Mouse (Mus musculus) kidney, embryonic 14.5 days (tissue): ENCODE measurements around the gene Vwc2l. TPM values are rescaled to one million over a fixed set of nuclear protein-coding genes. Genes with fewer than 3 reads are reported as not detected.

ENCODE experiments used
- ATAC-seq: fragments of 200-750 bp; cut with Nextera tagmentation; 2 replicates; pipeline ENCODE4 v1.8.0; 2017; ENCODE audit warnings: moderate number of reproducible peaks, mild to moderate bottlenecking, moderate TSS enrichment, moderate library complexity; ENCODE audit not compliant: low FRiP score, low TSS enrichment
- H3K27ac ChIP-seq: fragments of 300-500 bp; sonication (generic); 2 replicates; pipeline ENCODE4 v1.5.1; 2014; ENCODE audit warnings: low read depth, mild to moderate bottlenecking, low read length, moderate library complexity, mixed read lengths
- H3K27me3 ChIP-seq: fragments of 300-500 bp; sonication (generic); 2 replicates; pipeline ENCODE4 v1.6.1; 2014; ENCODE audit warnings: mild to moderate bottlenecking, low read length; ENCODE audit not compliant: control insufficient read depth, insufficient read depth
- H3K36me3 ChIP-seq: fragments of 300-500 bp; sonication (generic); 2 replicates; pipeline ENCODE4 v1.6.1; 2014; ENCODE audit warnings: low read length, mixed read lengths; ENCODE audit not compliant: control insufficient read depth, insufficient read depth
- H3K4me1 ChIP-seq: fragments of 300-500 bp; sonication (generic); 2 replicates; pipeline ENCODE4 v1.6.1; 2014; ENCODE audit warnings: low read length, mixed read lengths; ENCODE audit not compliant: control insufficient read depth, insufficient read depth
- H3K4me2 ChIP-seq: fragments of 300-500 bp; sonication (generic); replicated peaks from 2 replicates; pipeline ENCODE4 v1.6.1; 2014; ENCODE audit warnings: low read depth, mild to moderate bottlenecking, low read length
- H3K4me3 ChIP-seq: fragments of 300-500 bp; sonication (generic); 2 replicates; pipeline ENCODE4 v1.5.1; 2014; ENCODE audit warnings: mild to moderate bottlenecking, low read length
- H3K9ac ChIP-seq: fragments of 300-500 bp; sonication (generic); 2 replicates; pipeline ENCODE4 v1.6.1; 2014; ENCODE audit warnings: low read depth, mild to moderate bottlenecking, low read length, moderate library complexity
- H3K9me3 ChIP-seq: fragments of 300-500 bp; sonication (generic); 2 replicates; pipeline ENCODE4 v1.6.1; 2016; ENCODE audit warnings: low read length; ENCODE audit not compliant: control insufficient read depth
- WGBS: fragments of 180-500 bp; shearing (Covaris S2); extraction: QIAGEN DNeasy Blood & Tissue Kit; methylation state at CpG from one replicate; pipeline ENCODE4 v1.1.7; 2014; 5-methylcytosine and 5-hydroxymethylcytosine counted together
- polyA plus RNA-seq: library from polyadenylated mRNA; unstranded; fragments of >200 nt; fragmentation: Nextera tagmentation; extraction: Ambion mirVana; gene quantifications from 2 replicates; pipeline ENCODE4 v1.2.1, GENCODE M21; 2014

The Vwc2l gene
- polyA plus RNA-seq, 1 experiment from 2014 or later = not detected

- Histone ChIP-seq H3K4me2 (no peak overlapping the region), H3K4me1 (no peaks in the 10 kb centered on the region), H3K9ac (no peak overlapping the region), H3K4me3 (no peak overlapping the region), H3K27ac (no peak overlapping the region), H3K36me3 (no peaks in the 10 kb centered on the region), H3K27me3 (no peaks in the 10 kb centered on the region), H3K9me3 (no peaks in the 10 kb centered on the region)
- WGBS = 90% methylated on average over 2 of the region's 2 CpGs
- ATAC-seq = no peak
Observed at GRCm38 (mm10) chr1:70880496-70880895, 155.0 kb downstream of the Vwc2l start.

GRCm38 (mm10) chr1:70881269-70881668 lies 155.8 kb downstream of the Vwc2l start:
- H3K9me3 ChIP-seq = no peaks in the 10 kb centered on the region
- H3K4me3 ChIP-seq = no peak overlapping the region
- H3K27ac ChIP-seq = no peak overlapping the region
- no peak for ATAC-seq
- no peaks in the 10 kb centered on the region for H3K27me3 ChIP-seq
- no peak overlapping the region for H3K9ac ChIP-seq
- H3K4me1 ChIP-seq = no peaks in the 10 kb centered on the region
- H3K36me3 ChIP-seq = no peaks in the 10 kb centered on the region
- 66% methylated on average over 3 of the region's 3 CpGs for WGBS
- H3K4me2 ChIP-seq = no peak overlapping the region

GRCm38 (mm10) chr1:70884156-70884555 lies 158.6 kb downstream of the Vwc2l start:
- ATAC-seq = no peak
- H3K36me3 ChIP-seq = no peaks in the 10 kb centered on the region
- no peak overlapping the region for H3K4me2 ChIP-seq
- H3K27ac ChIP-seq = no peak overlapping the region
- no peak overlapping the region for H3K9ac ChIP-seq
- no peaks in the 10 kb centered on the region for H3K9me3 ChIP-seq
- no peaks in the 10 kb centered on the region for H3K27me3 ChIP-seq
- H3K4me1 ChIP-seq = no peaks in the 10 kb centered on the region
- H3K4me3 ChIP-seq = no peak overlapping the region
- 86% methylated on average over 4 of the region's 4 CpGs for WGBS

DNA sequence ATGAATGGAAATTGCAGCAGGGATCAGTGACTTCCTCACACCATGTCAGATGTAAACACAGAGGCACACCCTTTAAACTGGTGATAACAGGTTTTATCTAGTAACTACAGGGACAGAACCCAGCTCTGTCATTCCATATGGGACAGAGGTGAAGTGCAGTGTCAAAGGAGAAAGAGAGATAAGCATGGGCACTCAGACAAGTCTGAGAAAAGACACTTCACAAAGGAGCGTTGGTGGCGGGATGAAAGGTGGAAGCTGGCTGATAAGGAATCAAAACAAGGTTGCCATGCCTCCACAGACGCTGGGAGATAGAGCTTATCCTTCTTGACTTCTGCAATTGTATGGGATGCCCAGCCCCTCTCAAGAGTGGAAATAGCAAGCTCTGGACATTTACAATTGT lies 176.8 kb downstream of the Vwc2l start:
- H3K36me3 ChIP-seq = no peaks in the 10 kb centered on the region
- ATAC-seq = no peak

GRCm38 (mm10) chr1:70907366-70907765 lies 181.9 kb downstream of the Vwc2l start:
- Histone ChIP-seq H3K27ac (no peak overlapping the region), H3K9ac (no peak overlapping the region), H3K4me3 (no peak overlapping the region), H3K9me3 (no peaks in the 10 kb centered on the region), H3K36me3 (no peaks in the 10 kb centered on the region), H3K4me1 (no peaks in the 10 kb centered on the region), H3K4me2 (no peak overlapping the region), H3K27me3 (no peaks in the 10 kb centered on the region)
- no peak for ATAC-seq
- WGBS = 89% methylated on average over 2 of the region's 2 CpGs

More for the DNA sequence above, 176.8 kb downstream of the Vwc2l start:
- Histone ChIP-seq H3K4me1 (no peaks in the 10 kb centered on the region), H3K9ac (no peak overlapping the region), H3K9me3 (no peaks in the 10 kb centered on the region), H3K4me3 (no peak overlapping the region), H3K4me2 (no peak overlapping the region), H3K27ac (no peak overlapping the region), H3K27me3 (no peaks in the 10 kb centered on the region)
- 65% methylated on average over 3 of the region's 3 CpGs for WGBS

DNA sequence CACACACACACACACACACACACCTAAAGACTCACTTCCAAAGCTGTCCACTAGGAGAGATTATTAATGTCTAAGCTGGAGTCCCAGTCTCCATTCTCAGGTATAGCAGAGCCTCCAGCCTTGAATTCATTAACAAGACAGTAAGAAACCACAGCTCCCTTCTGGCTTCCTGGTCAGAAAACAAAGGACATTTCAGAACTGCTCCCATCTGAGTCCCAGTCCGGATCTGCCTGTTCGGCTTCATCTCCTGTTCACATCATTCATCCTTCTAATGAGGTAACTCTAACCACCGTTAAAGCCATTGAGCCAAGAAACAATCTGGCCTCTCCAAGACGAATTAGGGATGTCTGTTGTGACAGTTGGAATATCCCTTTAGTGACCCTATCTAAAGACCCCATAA lies 185.7 kb downstream of the Vwc2l start:
- no peaks in the 10 kb centered on the region for H3K9me3 ChIP-seq
- ATAC-seq = peak; percentile 57; the same call in 1 of the 2 replicates
- no peak overlapping the region for H3K4me2 ChIP-seq
- no peaks in the 10 kb centered on the region for H3K4me1 ChIP-seq
- no peak overlapping the region for H3K27ac ChIP-seq
- H3K4me3 ChIP-seq = no peak overlapping the region
- WGBS = 19% methylated on average over 4 of the region's 4 CpGs
- H3K36me3 ChIP-seq = no peaks in the 10 kb centered on the region
- no peaks in the 10 kb centered on the region for H3K27me3 ChIP-seq
- no peak overlapping the region for H3K9ac ChIP-seq

- Histone ChIP-seq H3K9ac (no peak overlapping the region), H3K9me3 (no peaks in the 10 kb centered on the region), H3K4me3 (no peak overlapping the region), H3K36me3 (no peaks in the 10 kb centered on the region), H3K27ac (no peak overlapping the region), H3K27me3 (no peaks in the 10 kb centered on the region), H3K4me2 (no peak overlapping the region), H3K4me1 (no peaks in the 10 kb centered on the region)
- ATAC-seq = no peak
- 37% methylated on average over 9 of the region's 9 CpGs for WGBS
Observed at GRCm38 (mm10) chr1:70913071-70913470, 187.6 kb downstream of the Vwc2l start.

DNA sequence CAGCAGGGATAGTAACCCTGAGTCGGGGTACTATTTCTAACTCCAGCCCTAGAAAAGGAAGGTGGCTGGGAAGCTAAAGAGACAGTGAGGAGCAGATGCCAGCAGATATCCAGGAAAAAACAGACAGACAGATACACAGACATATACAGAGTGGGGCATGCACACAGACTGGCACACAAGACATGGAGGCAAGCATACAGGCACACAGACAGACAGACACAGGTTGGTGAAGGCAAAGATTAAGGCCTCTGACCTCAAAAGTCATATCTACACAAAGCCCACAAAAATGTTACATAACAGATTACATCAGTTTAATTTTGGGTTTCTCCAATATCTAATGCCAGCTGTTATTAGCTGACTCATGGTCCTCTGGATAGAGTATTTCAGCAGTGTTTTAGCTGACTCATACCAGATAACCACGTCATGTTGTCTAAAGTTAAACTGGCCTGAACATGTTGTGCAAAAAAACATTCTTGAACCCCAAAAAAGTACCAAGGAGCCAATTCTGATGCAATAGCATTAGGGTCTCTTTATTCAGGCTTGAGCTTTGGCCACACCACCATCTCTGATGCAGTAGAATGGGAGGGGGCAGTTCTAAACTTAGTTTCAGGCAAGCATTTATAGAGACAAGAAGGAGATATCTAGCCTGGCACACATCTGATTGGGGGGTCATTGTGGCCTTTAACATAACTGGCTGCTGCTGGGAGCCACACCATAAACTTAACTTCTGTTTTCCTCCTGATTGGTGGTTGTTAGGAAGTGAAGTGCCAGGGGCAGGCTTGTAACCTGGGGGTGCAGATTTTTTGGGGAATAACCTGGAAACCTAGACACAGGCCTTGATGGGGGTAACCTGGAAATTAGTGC lies 192.9 kb downstream of the Vwc2l start:
- ATAC-seq = no peak
- Histone ChIP-seq H3K4me1 (no peaks in the 10 kb centered on the region), H3K27me3 (no peaks in the 10 kb centered on the region), H3K4me3 (no peak overlapping the region), H3K9me3 (no peaks in the 10 kb centered on the region), H3K4me2 (no peak overlapping the region), H3K9ac (no peak overlapping the region), H3K36me3 (no peaks in the 10 kb centered on the region), H3K27ac (no peak overlapping the region)
- 92% methylated on average over 2 of the region's 2 CpGs for WGBS

- no peak overlapping the region for H3K4me2 ChIP-seq
- H3K27me3 ChIP-seq = no peaks in the 10 kb centered on the region
- 90% methylated on average over 4 of the region's 4 CpGs for WGBS
- H3K4me1 ChIP-seq = no peaks in the 10 kb centered on the region
- H3K36me3 ChIP-seq = no peaks in the 10 kb centered on the region
- no peaks in the 10 kb centered on the region for H3K9me3 ChIP-seq
- ATAC-seq = no peak
- no peak overlapping the region for H3K9ac ChIP-seq
- H3K27ac ChIP-seq = no peak overlapping the region
- H3K4me3 ChIP-seq = no peak overlapping the region
Observed at GRCm38 (mm10) chr1:70933016-70933415, 207.5 kb downstream of the Vwc2l start.
